Mouse (Mus musculus) layer of hippocampus, adult 8-10 months (tissue): ENCODE measurements around the gene Cstf1. TPM values are rescaled to one million over a fixed set of nuclear protein-coding genes. Genes with fewer than 3 reads are reported as not detected.

Source experiments
- DNase-seq, 2 experiments: peaks; one replicate each; pipeline ENCODE4 v3.0.0; 2022; ENCODE audit warnings: low spot score in 2 of 2
- total RNA-seq, 4 experiments: library from RNA; stranded (reverse); gene quantifications; 2 replicates each; pipeline ENCODE4 v1.2.4; 2022

Gene Cstf1
- total RNA-seq, 4 experiments from 2014 or later: 23.7 to 28.8 (median 26.9) TPM

- DNase-seq: no peak
These were observed 43.4 kb downstream of the Cstf1 start for GRCm38 (mm10) chr2:172413894-172414293.

DNA sequence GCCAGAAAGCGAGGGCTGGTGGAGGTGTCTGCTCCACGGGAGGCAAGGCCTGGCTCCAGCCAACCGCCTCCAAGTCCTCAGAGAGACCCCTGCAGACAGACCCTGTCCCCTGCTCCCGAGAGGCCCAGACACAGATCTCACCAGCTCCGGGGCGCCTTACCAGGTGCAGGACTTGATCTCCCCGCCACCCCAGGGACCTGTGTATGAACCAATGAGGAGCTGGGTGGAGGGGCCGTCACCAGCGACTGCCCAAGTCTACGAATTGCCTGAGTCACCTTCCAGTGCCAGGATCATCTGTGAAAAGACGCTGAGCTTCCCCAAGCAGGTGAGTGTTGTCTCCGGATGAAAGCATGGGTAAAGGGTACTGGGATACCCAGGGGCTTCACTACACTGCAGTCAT lies 45.7 kb downstream of the Cstf1 start:
- DNase-seq: no peak

DNA sequence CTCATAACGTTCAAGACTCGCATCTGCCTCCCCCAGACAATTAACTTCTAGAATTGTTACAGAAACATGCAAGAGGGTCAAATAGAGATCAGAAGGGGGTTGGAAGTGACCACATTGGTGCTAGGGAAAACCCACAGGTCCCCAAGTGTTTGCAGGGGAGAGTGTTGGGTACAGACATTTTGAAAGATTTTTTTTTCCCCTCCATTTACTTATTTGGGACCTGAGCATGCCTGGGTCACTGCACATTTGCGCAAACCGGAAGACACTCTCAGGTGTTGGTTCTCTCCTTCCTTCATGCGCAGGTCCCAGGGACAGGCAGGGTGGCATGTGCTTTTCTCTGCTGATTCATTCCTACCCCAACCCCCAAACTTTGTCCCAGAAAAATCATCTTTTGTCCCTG lies 46.4 kb downstream of the Cstf1 start:
- no peak for DNase-seq

GRCm38 (mm10) chr2:172418208-172418607 lies 47.7 kb downstream of the Cstf1 start:
- DNase-seq: no peak

GRCm38 (mm10) chr2:172430609-172431008 lies 60.1 kb downstream of the Cstf1 start:
- DNase-seq: no peak

Other genes with a start within 250 kb of the Cstf1 start
- under 1 TPM in 3 of 4 experiments, not detected in 1; 0.16 to 0.35 (median 0.22) TPM for gene Mc3r, start 122.2 kb upstream of the Cstf1 start, total RNA-seq
- gene Fam210b, start 25.1 kb upstream of the Cstf1 start, total RNA-seq: 10 to 100 TPM; 19.5 to 22.8 (median 21.6) TPM
- gene Aurka, start 146 bp upstream of the Cstf1 start, total RNA-seq: 1 to 10 TPM; 1.1 to 2.4 (median 1.5) TPM
- gene Cass4, start 23.1 kb downstream of the Cstf1 start, total RNA-seq: under 1 TPM in 3 of 4 experiments, not detected in 1; 0.31 to 0.55 (median 0.33) TPM
- 10 to 100 TPM; 68.3 to 71.7 (median 70.8) TPM for gene Rtf2, start 69.9 kb downstream of the Cstf1 start, total RNA-seq
- gene Gcnt7, start 87.9 kb downstream of the Cstf1 start, total RNA-seq: not detected
- gene Fam209, start 101.8 kb downstream of the Cstf1 start, total RNA-seq: under 1 TPM in 1 of 4 experiments, not detected in 3; 0.50 TPM
- under 1 TPM in 1 of 4 experiments, not detected in 3; 0.11 TPM for gene Tfap2c, start 178.9 kb downstream of the Cstf1 start, total RNA-seq